In the genomic region with DNA sequence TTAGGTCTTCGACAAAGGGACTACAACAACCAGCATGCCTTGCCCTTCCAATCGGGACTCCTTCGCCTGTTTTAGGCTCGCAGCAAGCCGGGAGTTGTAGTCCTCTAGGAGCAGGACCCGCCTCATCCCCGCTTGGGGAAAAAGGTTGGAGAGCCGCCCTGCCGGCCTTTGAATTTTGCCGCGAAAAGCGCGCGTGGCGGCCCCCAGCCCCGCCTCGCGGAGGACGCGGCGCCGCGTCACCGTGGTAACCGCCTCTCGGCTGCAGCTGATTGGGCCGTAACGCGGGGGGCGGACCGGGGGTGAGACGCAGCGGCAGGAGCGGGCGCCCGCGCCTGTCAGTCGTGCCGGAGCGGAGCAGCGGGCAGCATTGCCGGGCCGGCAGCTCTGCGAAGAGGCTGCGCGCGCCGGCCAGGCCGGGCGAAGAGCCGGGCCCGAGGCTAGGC, we compare ENCODE assay signal across 8 mouse cellular contexts. TPM values are rescaled to one million over a fixed set of nuclear protein-coding genes. Genes with fewer than 3 reads are reported as not detected.
A peak's percentile ranks its signal among the peaks of the same experiment; 100 is the strongest.
DNase-seq lines count a peak whose midpoint lies in the region; ATAC-seq and TF ChIP-seq lines count a peak whose summit lies in the region.

No protein-coding gene starts in this region.

- TF ChIP-seq CTCF in intestine, postnatal 0 days (IDR thresholded peaks at IDR 0.05; ENCODE audit: low read depth), result peak; percentile 24; the same call in 1 of the 2 replicates

- no peaks in the 10 kb centered on the region for H3K27me3 ChIP-seq in intestine, postnatal 0 days (replicated peaks; ENCODE audit: control insufficient read depth, insufficient read depth, low read length)
- peaks cover 9% of the 10 kb centered on the region; the same call in 1 of the 2 replicates for H3K27me3 ChIP-seq in midbrain, embryonic 11.5 days (ENCODE audit: control insufficient read depth, insufficient read depth, low read length)

- H3K36me3 ChIP-seq in intestine, postnatal 0 days (ENCODE audit: control insufficient read depth, insufficient read depth), result no peaks in the 10 kb centered on the region
- no peaks in the 10 kb centered on the region for H3K36me3 ChIP-seq in midbrain, embryonic 11.5 days (ENCODE audit: control insufficient read depth, insufficient read depth, low read length)

- no peaks in the 10 kb centered on the region for H3K9me3 ChIP-seq in intestine, postnatal 0 days (ENCODE audit: control insufficient read depth)
- peaks cover 5% of the 10 kb centered on the region; the same call in 1 of the 2 replicates for H3K9me3 ChIP-seq in midbrain, embryonic 11.5 days (ENCODE audit: control insufficient read depth, low read length)

- peak; percentile 99 for DNase-seq in adrenal gland, postnatal 10 days
- DNase-seq in embryo, embryonic 9.5 days (ENCODE audit: extremely low spot score), result peak; percentile 97
- peak; percentile 94 to 95 for DNase-seq in left cerebral cortex, postnatal 36 days (ENCODE audit: low spot score in 2 of 2)
- DNase-seq in midbrain, embryonic 11.5 days (ENCODE audit: low spot score, missing footprints), result peak; percentile 99
- peak; percentile 96 for DNase-seq in right cerebral cortex, postnatal 4 days
- DNase-seq in yolk sac, embryonic 10.5 days (ENCODE audit: low spot score), result peak; percentile 95

- ATAC-seq in granulocyte monocyte progenitor cell, adult 5-6 weeks (replicated peaks; ENCODE audit: poor library complexity, severe bottlenecking), result peak; percentile 92
- ATAC-seq in intestine, postnatal 0 days, result peak; percentile 88
- ATAC-seq in midbrain, embryonic 11.5 days (ENCODE audit: low FRiP score), result peak; percentile 89

- intact Hi-C loops in left cerebral cortex, postnatal 36 days (cut with DNase I), result no loop called here

- H3K9ac ChIP-seq in intestine, postnatal 0 days (ENCODE audit: low read depth, low read length), result peak overlapping the region; percentile 53
- peak overlapping the region; percentile 87 for H3K9ac ChIP-seq in midbrain, embryonic 11.5 days (ENCODE audit: low read length)

- WGBS in intestine, postnatal 0 days, result under 1% methylated on average over 52 of the region's 52 CpGs
- WGBS in midbrain, embryonic 11.5 days, result under 1% methylated on average over 43 of the region's 52 CpGs

- peak overlapping the region; percentile 54 for H3K27ac ChIP-seq in intestine, postnatal 0 days (ENCODE audit: low read depth, low read length)
- H3K27ac ChIP-seq in midbrain, embryonic 11.5 days (ENCODE audit: low read depth, low read length), result peak overlapping the region; percentile 91

- peaks cover 20% of the 10 kb centered on the region; the same call in 1 of the 2 replicates for H3K4me1 ChIP-seq in intestine, postnatal 0 days (replicated peaks; ENCODE audit: control insufficient read depth, insufficient read depth, low read length)
- peaks cover 32% of the 10 kb centered on the region for H3K4me1 ChIP-seq in midbrain, embryonic 11.5 days (ENCODE audit: control insufficient read depth, insufficient read depth, low read length)

- peak overlapping the region; percentile 76 for H3K4me3 ChIP-seq in intestine, postnatal 0 days (ENCODE audit: low read depth, low read length)
- peak overlapping the region; percentile 75 for H3K4me3 ChIP-seq in midbrain, embryonic 11.5 days (ENCODE audit: low read depth, low read length)

- H3K4me2 ChIP-seq in intestine, postnatal 0 days (replicated peaks; ENCODE audit: low read depth), result peak overlapping the region; percentile 99
- H3K4me2 ChIP-seq in midbrain, embryonic 11.5 days, result peak overlapping the region; percentile 94

RNA-seq across cellular contexts. Expression of a gene that starts 0.7 kb away (rescaled TPM):
- 10 to 100 TPM; 29.5 to 56.8 TPM for total RNA-seq in adrenal gland, postnatal 10 days (2021)
- 0.34 and 2.0 TPM in 2 replicates for total RNA-seq in granulocyte monocyte progenitor cell, adult 5-6 weeks (2014; fragmentation: Nextera tagmentation)
- total RNA-seq in granulocyte monocyte progenitor cell, adult 5-6 weeks (2017), result not detected in 2 replicates
- 2.3 and 3.2 TPM in 2 replicates for polyA plus RNA-seq in intestine, postnatal 0 days (2015; fragmentation: Nextera tagmentation; extraction: Ambion mirVana)
- 10 to 100 TPM in 1 of 2 experiments, 1 to 10 TPM in 1; 10.0 to 12.6 TPM for total RNA-seq in left cerebral cortex, postnatal 36 days (2021)
- 5.8 and 6.7 TPM in 2 replicates for polyA plus RNA-seq in midbrain, embryonic 11.5 days (2014; fragmentation: Nextera tagmentation; extraction: Ambion mirVana)

Comparison
In these comparisons a context has a peak if more than half of its experiments do, and no peak if none do; other contexts are left out.
1. Peak in every context shown above with its lines: DNase-seq, ATAC-seq, H3K4me3 ChIP-seq and H3K27ac ChIP-seq.